Mouse (Mus musculus) layer of hippocampus, postnatal 36 days (tissue): ENCODE measurements around the gene Vmp1. TPM values are rescaled to one million over a fixed set of nuclear protein-coding genes. Genes with fewer than 3 reads are reported as not detected.
A peak's percentile ranks its signal among the peaks of the same experiment; 100 is the strongest.

Experiments used
- DNase-seq, 2 experiments: peaks; one replicate each; pipeline ENCODE4 v3.0.0; 2022
- total RNA-seq, 2 experiments: library from RNA; stranded (reverse); gene quantifications; 2 replicates each; pipeline ENCODE4 v1.2.3; 2021

Vmp1 gene
- total RNA-seq, 2 experiments from 2014 or later: 119 to 137 TPM

- DNase-seq: no peak
Measured at GRCm38 (mm10) chr11:86671041-86671675, 12.5 kb downstream of the Vmp1 start.

DNA sequence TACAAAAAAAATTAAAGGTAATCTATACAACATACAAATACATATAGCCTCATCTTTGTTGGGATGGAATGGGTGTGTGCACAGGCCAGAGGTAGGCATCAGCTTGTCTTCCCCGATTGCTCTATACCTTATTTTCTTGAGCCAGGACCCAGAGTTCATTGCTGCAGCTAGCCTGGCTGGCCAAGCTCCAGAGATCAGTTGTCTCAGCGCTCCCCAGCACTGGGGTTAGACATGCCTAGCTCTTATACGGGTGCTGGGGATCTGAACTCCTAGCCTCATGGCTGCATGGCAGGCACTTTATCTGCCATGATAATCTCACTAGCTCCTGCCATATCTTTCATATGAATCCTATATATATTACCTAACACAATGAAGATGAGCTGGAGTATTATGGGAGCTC, 15.5 kb downstream of the Vmp1 start:
- DNase-seq: no peak

GRCm38 (mm10) chr11:86667553-86667952, 16.1 kb downstream of the Vmp1 start:
- DNase-seq: no peak

DNA sequence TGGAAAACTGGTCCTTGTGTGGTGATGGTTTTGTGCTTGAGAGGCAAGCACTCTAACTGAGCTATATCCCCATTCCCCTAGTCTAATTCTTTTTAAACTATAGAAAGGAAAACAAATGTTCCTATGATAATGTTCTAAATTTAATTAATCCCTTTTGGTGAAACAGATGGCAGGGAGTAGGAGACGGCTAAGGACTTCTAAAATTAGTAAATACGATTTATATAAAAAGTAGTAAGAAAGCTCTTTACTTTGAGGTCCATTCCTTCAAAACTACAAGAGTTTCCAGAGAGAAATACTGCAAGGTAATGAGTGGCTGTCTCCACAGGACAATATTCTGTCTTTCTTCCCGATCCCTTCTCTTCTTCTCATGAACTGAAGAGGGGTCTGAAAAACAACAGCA, 19.2 kb downstream of the Vmp1 start:
- DNase-seq: no peak

GRCm38 (mm10) chr11:86663977-86664376, 19.7 kb downstream of the Vmp1 start:
- no peak for DNase-seq

DNA sequence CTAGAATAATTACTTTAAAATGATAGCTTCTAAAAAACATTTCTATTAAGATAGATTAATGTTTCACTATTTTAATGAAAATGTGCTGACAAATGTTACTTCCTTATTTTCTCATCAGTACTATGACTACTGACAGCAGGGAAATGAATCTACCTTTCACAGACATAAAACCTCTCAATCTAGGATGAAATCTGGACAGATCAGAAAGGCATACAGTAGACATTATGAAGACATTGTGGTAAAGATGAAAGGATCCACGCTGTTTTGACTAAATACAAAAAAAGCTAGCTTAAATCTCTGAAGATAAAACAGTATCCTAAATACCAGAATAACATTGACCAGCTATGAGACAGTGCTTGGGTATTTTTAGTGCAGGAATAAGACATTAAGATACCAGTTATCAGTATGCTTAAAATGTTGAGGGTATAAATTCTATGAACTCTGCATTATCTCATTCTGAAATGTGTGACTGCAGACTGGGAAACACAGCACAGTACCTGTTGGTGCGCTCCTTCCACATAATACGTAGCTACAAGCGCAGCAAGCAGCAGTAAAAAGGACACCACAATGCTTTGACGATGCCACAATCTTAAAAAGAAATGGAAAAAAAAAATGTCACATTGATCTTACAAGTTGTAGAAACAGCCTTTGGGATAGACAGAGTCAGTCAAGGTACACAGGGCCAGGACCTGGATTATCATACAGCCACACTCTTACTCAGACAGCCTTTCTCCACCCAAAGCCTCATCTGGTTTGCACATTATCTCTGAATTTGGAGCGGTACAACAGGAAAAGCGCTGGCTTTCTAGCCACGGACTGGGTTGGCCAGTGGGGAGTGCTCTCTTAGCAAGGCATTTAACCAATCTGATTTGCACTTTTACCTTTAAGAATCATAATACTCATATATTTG, 20.4 kb downstream of the Vmp1 start:
- DNase-seq: no peak

DNA sequence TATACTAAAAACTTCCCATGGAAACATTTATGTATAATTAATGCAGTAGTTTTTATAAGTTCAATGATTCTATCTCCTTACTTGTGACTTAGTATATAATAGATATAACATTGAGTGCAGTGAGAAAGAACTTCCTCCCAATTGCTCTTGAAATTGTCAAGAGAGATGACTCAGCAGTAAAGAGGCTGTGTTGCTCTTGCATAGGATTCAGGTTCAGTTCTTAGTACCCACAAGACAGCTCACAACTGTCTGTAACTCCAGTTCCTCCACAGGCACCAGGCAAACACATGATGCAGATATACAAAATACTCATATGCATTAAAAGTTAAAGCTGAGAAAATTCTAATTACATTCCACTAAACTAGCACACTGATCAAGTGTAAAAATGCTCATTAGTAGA, 25.8 kb downstream of the Vmp1 start:
- no peak for DNase-seq

DNA sequence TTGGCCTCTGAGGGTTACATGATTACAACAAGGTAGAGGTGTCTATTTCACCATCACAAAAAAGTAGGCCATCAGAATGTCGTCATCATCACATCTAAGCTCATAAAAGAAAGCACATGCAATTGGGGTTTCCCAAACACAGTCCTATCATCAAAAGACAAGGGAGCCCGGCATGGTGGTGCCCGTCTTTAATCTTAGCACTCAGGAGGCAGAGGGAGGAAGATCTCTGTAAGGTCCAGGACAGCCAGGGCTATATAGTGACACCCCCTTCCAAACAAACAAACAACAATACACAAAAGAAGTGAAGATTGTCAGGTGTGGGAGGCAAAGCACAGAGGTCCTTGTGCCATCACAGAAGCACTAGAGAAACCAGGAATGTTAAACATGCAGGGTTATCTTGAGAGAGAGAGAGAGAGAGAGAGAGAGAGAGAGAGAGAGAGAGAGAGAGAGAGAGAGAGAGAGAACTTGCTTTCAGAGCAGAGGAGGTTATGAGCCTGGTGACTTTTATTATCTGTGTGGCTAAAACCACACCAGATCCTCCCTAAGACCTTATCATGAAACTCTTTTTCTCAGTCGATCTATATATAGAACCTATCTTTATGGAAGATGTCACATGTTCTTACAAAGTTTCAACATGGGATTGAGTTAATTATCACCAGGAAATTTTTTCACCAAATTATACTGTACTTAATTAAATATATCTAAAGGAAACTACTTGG, 26.6 kb downstream of the Vmp1 start:
- no peak for DNase-seq

GRCm38 (mm10) chr11:86655671-86656070, 28.0 kb downstream of the Vmp1 start:
- DNase-seq: no peak

- DNase-seq: no peak
Measured at GRCm38 (mm10) chr11:86654096-86654495, 29.5 kb downstream of the Vmp1 start.

DNA sequence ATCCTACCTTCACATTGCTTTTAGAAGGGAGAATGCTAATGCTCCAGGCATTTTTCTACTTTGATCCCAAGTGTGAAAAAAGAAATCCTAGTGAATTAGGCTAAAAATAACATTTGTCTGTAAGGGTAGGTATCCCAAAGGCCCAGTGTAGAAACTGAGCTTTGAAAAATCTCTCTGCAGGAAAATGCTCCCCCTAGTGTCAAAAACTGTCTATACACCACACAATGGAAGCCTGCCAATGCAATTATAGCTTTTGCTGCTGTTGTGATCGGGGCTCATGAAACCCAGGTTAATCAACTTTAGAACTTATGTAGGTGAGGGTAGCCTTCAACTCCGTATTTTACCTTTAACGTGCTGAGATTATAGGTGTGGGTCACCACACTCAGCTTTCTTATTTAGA, 30.2 kb downstream of the Vmp1 start:
- DNase-seq: peak in 1 of 2 experiments; percentile 31

GRCm38 (mm10) chr11:86652578-86652979, 31.1 kb downstream of the Vmp1 start:
- DNase-seq: no peak

GRCm38 (mm10) chr11:86650676-86651075, 33.0 kb downstream of the Vmp1 start:
- no peak for DNase-seq

DNA sequence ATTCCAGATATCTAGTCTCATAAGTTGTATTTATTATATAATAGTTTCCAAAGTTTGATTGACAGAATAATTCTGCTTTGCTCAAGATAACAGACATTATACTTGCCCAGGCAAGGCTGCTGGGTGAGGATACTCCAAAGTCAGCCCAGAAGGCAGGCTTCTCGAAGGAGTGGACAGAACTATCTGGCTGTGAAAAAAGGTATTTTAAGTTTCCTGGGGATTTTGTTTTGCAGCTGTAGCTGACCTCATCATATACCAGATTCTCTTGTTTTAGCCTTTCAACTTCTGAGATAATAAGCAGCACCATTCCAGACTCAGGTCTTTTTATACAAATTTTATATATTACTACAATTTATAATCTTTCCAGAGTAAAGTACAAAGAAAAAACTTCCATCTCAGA, 34.1 kb downstream of the Vmp1 start:
- no peak for DNase-seq

- no peak for DNase-seq
Measured at GRCm38 (mm10) chr11:86647706-86648447, 35.8 kb downstream of the Vmp1 start.

- no peak for DNase-seq
Measured at GRCm38 (mm10) chr11:86646885-86647459, 36.7 kb downstream of the Vmp1 start.

DNA sequence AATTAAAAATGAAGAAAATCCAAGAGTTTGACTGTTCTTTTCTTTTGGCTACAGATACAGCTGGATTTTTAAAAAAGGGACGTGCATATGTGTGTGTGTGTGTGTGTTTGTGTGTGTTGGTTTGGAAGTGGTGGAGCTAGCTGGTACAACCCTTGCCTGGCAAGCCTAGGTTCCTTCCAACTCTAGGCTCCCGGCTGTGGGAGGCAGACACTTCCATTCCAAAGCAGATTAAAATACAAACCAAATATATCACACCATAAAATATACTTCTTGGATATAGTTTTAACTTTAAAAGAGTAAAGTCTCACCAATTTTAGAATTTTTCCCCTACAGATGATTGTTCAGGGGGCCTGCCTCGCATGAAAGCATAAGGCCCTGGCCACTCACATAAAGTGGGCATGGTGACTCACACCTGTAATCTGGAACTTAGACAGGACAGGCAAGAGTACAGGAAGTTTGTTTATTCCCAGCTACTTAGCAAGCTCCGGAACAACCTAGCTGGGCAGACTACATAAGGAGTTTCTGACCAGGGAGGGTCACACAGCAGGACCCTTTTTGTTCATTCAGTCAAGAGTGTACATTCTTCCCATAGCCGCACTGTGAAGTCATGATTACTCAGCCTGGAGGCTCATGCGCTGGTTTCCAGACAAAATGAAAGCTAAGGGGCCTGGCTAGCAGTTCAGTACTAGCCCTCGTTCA, 37.4 kb downstream of the Vmp1 start:
- no peak for DNase-seq

DNA sequence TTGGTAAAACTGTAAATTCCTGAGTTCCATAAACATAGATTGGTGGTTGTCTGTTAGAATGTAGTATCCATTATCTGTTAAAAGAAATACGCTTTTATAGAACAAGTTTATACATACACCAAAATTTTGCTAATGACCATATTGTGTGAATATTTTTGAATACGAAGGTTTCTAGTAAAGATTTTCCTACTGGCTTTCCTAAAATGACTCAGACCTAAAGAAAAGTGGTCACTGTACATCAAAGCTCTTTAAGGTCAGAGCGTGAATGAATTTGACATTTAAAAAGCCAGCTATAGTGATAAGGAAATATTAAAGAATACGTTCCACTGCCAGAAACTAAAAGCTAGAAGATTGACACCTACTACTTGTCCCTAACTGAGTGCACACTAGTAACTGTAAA, 39.1 kb downstream of the Vmp1 start:
- no peak for DNase-seq

DNA sequence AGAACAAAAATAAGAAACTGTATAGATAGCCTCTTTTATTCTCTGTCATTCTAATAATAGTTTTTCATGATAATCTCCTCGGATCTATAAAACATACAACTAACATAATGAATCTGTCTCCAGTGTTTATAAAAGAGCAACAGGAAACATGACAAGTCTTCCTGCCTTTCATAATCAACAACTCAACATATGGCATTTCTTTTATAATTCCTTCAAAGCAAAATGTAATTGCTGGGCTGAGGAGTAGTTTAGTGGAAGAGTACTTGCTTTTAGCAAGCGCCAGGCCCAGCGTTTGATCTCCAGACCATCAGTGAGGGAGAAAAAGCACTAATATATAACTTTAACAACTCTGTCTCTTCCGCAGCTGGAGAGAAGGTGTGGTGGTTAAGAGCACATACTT, 41.9 kb downstream of the Vmp1 start:
- DNase-seq: no peak

- no peak for DNase-seq
Measured at GRCm38 (mm10) chr11:86637697-86638096, 45.9 kb downstream of the Vmp1 start.

GRCm38 (mm10) chr11:86634396-86634795, 49.2 kb downstream of the Vmp1 start:
- DNase-seq: no peak

GRCm38 (mm10) chr11:86629941-86630340, 53.7 kb downstream of the Vmp1 start:
- DNase-seq: no peak
